Mouse (Mus musculus) small intestine, adult 2 months (tissue): ENCODE measurements around the gene Rhebl1.

Experiments used
- CTCF ChIP-seq: fragments of 200-500 bp; IDR thresholded peaks from 2 replicates; pipeline ENCODE4 v1.5.1; 2012; ENCODE audit warnings: low read depth, mild to moderate bottlenecking, control low read depth, inconsistent platforms, low read length, moderate library complexity, mixed read lengths; ENCODE audit not compliant: insufficient replicate concordance, insufficient read length; ENCODE audit errors: extremely low read depth
- POLR2A ChIP-seq: fragments of 200-500 bp; IDR thresholded peaks from 2 replicates; pipeline ENCODE4 v1.6.1; 2012; ENCODE audit warnings: low read depth, mild to moderate bottlenecking, control low read depth, inconsistent platforms, low read length, moderate library complexity

DNA sequence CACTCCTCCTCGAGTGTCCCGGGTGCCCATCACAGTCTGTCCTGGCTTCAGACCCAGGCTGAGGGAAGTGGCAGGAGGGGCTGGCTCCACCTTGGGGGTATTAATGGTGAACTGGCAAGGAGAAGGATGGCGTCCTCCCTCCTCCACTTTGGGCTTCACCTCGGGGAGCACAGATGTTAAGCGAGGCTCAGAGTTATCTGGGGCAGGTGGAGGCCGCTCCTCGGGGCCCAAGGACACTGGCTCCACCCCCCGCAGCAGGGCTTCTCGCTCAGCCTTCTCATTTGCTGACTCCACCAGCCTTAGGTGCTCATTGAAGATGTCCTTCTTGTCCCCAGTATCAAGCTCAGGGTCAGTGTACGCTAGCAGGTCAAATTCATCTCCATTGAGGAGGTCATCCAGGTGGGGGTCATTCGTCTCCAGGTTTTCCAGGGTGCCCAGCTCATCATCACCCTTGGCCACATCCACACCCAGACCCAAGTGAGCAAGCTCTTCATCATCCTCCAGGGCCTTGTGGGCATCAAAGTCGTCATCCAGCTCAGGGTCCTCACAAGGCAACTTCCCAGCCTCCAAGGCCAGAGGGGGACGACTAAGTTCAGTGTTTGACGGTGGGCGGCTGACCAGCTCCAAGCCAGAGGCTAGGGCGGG is 44.3 kb downstream of the Rhebl1 start:
- TF ChIP-seq CTCF (no peak), POLR2A (no peak)
